Mouse (Mus musculus) spleen, adult 18-20 months (tissue): ENCODE data around the gene Atp2b4.

ENCODE experiments used
- DNase-seq, 2 experiments: peaks; one replicate each; pipeline ENCODE4 v3.0.0; 2022; ENCODE audit warnings: mixed read lengths in 2 of 2

Gene Atp2b4

GRCm38 (mm10) chr1:133797979-133798820 is 2.6 kb downstream of the Atp2b4 start:
- DNase-seq, result no peak

GRCm38 (mm10) chr1:133797327-133797978 is 3.4 kb downstream of the Atp2b4 start:
- DNase-seq, result no peak

DNA sequence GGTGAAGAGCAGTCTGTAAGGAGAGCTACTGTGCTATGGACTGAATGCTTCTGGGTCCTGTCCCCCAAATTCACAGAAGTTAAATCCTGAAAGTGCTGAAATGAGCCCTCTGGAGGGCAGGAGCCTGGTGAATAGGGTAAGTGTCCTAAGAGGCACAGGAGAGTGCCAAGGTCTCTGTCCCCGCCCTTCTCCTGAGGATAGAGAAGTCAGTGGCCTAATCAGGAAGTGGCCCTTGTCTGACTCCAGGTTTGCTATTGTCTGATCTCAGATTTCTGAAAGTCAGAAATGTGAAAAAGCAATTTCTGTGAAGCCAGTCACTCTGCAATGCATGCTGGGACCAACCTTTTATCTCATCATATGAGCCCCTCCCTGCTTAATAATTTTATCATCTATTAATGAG is 7.2 kb downstream of the Atp2b4 start:
- DNase-seq, result no peak

DNA sequence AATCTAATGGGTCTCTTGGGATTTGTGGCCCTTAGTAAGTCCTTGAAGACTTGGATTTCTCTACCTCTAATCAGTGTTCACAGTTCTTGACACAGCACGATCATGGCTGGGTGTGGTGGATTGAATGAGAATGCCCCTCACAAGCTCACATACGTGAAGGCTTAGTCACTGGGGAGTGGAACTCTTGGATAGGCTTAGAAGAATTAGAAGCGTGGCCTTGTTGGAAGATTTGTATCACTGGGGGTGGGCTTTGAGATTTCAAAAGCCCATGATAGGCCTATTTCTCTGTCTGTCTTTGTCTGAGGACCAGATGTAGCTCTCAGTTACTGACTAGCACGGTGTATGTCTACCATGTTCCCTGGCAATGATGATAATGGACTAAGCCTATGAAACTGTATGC is 10.8 kb downstream of the Atp2b4 start:
- no peak for DNase-seq

- DNase-seq, result no peak
Measured at GRCm38 (mm10) chr1:133788864-133789263, 12.0 kb downstream of the Atp2b4 start.

GRCm38 (mm10) chr1:133787500-133788210 is 13.2 kb downstream of the Atp2b4 start:
- DNase-seq, result no peak

DNA sequence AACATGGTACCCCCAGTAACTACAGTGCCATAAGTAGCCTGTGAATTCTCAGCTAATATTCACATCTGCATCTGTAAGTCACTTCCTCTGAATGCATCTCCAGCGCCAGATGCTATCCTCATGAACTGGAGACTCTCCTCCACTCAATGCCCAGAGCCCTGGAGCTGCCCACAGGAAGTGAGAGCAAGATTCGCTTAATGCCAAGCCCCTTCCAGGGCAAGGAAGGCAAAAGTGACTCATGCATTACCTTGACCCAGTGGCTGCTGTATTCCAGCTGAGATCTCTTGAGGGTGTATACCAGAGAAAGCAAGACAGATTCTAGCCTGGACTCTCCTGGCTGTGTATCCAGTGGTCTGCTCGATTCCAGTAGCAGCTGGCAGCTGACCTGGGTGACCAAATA is 16.2 kb downstream of the Atp2b4 start:
- DNase-seq, result no peak

- no peak for DNase-seq
Measured at GRCm38 (mm10) chr1:133781531-133781930, 19.3 kb downstream of the Atp2b4 start.

GRCm38 (mm10) chr1:133779043-133779442 is 21.8 kb downstream of the Atp2b4 start:
- DNase-seq, result no peak

GRCm38 (mm10) chr1:133777651-133778231 is 23.1 kb downstream of the Atp2b4 start:
- DNase-seq, result no peak

DNA sequence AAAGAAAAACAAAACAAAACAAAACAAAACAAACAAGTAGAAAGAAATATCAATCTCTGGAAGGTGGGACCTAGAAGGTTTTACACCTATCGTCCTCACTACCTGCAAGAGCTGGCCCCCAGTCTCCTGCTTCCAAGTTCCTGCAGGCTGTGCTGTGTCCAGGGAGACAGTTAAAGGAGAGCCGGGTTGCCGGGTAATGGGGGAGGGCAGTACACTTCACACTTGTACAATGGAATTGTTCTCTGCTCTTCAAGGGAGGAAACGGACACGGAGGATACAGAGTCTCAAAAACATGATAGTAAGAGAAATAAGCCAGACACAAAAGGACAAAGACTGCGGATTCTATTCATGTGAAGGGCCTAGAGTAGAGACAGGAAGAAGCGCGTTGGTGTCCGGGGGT is 28.3 kb downstream of the Atp2b4 start:
- no peak for DNase-seq

GRCm38 (mm10) chr1:133771831-133772399 is 28.9 kb downstream of the Atp2b4 start:
- DNase-seq, result no peak

DNA sequence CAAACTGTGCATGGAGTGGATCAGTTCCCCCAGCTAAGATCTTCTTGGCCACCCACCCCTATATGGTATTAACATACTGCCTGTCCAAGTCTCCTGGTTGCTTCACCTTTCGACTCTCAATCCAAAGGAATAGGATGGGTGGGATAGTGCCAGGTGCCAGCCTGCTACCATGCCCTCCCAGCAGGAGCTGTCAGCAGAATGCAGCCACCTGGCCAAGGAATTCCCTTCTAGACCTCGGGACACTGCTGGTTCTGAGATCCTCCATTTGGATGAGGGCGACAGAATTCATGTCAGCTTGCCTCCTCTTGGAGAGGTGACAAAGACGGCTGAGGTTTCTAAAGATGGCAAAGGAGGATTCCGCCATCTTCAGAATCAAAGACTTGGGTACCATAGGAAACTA is 32.8 kb downstream of the Atp2b4 start:
- no peak for DNase-seq

GRCm38 (mm10) chr1:133766901-133767529 is 33.8 kb downstream of the Atp2b4 start:
- DNase-seq, result no peak

- DNase-seq, result no peak
Measured at GRCm38 (mm10) chr1:133765376-133765775, 35.5 kb downstream of the Atp2b4 start.

DNA sequence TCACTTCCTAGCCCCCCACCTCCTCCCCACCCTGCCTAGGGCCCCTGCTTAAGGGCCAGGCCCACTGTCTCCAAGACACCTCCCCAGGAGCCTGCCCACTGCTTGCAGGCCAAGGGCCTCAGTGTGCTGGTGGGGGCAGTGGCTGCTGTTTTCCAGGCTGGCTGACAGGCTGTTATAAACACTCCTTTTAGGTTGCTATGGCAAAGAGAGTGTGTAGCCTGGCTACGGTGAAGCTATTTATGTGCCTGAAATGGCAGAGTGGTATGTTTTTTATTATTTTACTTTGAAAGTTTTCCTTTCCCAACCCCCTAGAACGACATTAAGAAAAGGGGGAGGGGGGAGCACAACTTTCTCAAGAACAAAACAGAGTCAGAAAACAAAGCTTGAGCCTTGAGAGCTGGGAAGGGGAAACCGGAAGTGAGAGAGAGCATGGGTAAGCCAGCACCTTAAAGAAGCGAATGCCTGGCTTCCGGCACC is 37.9 kb downstream of the Atp2b4 start:
- DNase-seq, result no peak

GRCm38 (mm10) chr1:133761278-133761677 is 39.6 kb downstream of the Atp2b4 start:
- no peak for DNase-seq

DNA sequence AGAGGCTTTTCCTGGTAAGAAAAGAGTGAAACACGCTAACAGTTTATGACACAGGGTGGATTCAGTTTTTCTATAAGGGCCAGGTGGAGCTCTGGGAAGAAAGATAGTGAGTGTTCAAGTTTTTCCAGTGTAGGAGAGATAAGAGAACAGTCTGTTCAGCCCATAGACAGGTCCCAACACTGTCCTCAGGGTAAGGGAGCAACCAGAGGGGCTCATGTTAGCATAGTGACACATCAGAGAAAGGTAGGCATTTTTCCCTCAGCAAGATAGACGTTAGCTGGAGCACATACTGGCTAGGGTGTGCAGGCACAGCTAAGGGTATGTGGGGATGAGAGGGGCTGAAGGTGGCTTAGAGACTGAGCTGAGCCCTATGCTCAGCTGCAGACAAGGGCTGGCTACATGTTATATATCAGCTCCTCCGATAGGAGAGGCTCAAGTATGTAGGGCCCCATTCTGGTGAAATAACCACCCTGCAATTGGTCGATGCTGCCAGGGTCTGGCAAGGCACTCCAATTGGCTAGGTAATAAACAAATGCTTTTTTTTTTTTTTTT is 46.4 kb downstream of the Atp2b4 start:
- DNase-seq, result no peak

DNA sequence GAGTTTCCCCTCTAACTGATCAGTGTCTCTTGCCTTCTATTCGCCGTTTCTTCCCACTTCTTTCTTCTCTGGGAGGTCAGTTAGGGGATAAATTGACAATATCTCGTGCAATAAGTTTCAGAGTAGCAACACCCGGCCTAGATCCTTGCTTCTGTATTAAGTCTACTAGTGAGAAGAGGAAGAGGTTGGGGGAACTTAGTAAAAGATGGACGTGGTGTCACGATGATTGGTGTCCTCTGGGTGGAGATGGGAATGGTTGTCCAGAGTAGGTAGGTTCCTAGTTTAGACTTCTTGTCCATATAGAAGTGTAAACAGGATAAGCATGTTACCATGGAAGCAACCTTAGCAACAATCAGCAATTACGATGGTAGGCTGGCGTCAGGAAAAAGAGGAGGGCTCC is 47.5 kb downstream of the Atp2b4 start:
- no peak for DNase-seq

DNA sequence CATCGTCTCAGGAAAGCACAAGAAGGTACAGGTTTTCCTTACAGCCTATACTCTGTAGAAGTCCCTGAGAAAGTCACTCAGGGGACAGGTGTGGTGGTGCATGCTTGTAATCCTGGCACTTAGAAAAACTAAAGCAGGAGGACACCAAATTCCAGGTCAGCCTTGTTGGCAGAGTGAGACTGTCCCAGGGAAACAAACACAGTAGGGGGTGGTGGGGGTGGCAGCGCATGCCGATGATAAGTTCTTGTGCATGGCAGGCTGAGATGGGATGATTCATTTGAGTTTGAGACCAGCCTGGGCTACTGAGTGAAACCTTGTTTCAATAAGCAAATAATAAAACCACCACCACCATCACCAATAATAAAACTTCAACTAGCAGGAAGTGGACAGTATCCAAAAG is 49.2 kb downstream of the Atp2b4 start:
- no peak for DNase-seq

GRCm38 (mm10) chr1:133749954-133750353 is 50.9 kb downstream of the Atp2b4 start:
- DNase-seq, result no peak

DNA sequence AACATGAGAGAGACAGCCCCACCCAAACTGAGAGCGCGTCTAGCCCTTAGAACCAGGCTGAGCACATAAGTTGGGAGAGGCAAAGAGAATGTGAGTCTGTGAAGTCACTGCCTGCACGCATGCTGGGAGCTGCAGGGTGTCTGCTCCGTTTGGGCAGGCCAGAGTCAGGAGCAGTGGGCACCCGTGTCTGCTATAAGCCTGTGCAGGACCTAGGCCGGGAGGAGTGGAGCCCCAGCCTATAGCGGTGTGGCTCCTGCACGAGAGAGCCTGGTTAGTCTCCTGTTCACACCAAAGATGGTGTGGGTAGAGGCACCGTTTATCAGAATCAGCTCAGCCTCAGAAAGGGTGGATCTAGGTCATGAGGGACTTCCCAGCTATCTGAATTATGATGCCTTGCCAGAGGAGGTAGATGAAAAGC is 55.8 kb downstream of the Atp2b4 start:
- DNase-seq, result no peak
